Mouse (Mus musculus) intestine, embryonic 15.5 days (tissue): ENCODE measurements around the gene Ldhal6b. TPM values are rescaled to one million over a fixed set of nuclear protein-coding genes. Genes with fewer than 3 reads are reported as not detected.

ENCODE experiments used
- ATAC-seq: fragments of 200-750 bp; cut with Nextera tagmentation; 2 replicates; pipeline ENCODE4 v1.8.0; 2017; ENCODE audit warnings: moderate TSS enrichment, moderate library complexity
- H3K27ac ChIP-seq: fragments of 300-500 bp; sonication (generic); 2 replicates; pipeline ENCODE4 v1.5.1; 2015; ENCODE audit warnings: mild to moderate bottlenecking, inconsistent platforms
- H3K27me3 ChIP-seq: fragments of 300-500 bp; sonication (generic); replicated peaks from 2 replicates; pipeline ENCODE4 v1.6.1; 2015; ENCODE audit warnings: inconsistent platforms
- H3K36me3 ChIP-seq: fragments of 300-500 bp; sonication (generic); 2 replicates; pipeline ENCODE4 v1.6.1; 2015; ENCODE audit warnings: inconsistent platforms
- H3K4me1 ChIP-seq: fragments of 300-500 bp; sonication (generic); replicated peaks from 2 replicates; pipeline ENCODE4 v1.6.1; 2015; ENCODE audit warnings: inconsistent platforms
- H3K4me2 ChIP-seq: fragments of 300-500 bp; sonication (generic); replicated peaks from 2 replicates; pipeline ENCODE4 v1.6.1; 2015; ENCODE audit warnings: mild to moderate bottlenecking, inconsistent platforms
- H3K4me3 ChIP-seq: fragments of 300-500 bp; sonication (generic); replicated peaks from 2 replicates; pipeline ENCODE4 v1.5.1; 2015; ENCODE audit warnings: inconsistent platforms
- H3K9ac ChIP-seq: fragments of 300-500 bp; sonication (generic); 2 replicates; pipeline ENCODE4 v1.6.1; 2015; ENCODE audit warnings: inconsistent platforms
- H3K9me3 ChIP-seq: fragments of 300-500 bp; sonication (generic); 2 replicates; pipeline ENCODE4 v1.6.1; 2016; ENCODE audit warnings: inconsistent platforms
- WGBS: fragments of 180-500 bp; shearing (Covaris S2); methylation state at CpG from one replicate; pipeline ENCODE4 v1.1.7; 2015; 5-methylcytosine and 5-hydroxymethylcytosine counted together
- polyA plus RNA-seq: library from polyadenylated mRNA; unstranded; fragments of >200 nt; fragmentation: Nextera tagmentation; extraction: Ambion mirVana; gene quantifications from 2 replicates; pipeline ENCODE4 v1.2.1, GENCODE M21; 2015

Ldhal6b gene
- polyA plus RNA-seq, 1 experiment from 2014 or later = not detected

DNA sequence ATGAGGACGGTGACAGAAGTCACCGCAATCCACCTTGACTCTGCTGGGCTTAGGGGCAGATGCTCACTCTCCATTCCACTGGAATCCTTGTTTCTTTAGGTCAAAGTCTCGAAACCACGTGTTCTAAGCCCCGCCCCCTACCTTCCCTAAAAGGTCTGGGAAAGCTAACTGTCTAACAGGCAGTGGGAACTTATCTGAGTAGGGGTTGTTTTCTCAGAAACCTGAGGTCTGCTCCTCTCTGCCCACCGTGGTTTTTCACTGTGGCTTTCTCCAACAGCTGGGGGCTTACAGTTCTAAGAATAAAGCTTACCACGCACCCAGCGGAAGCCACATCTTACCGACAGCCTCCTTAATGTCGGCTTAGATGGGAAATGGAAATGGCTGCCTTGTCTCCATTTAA is 12.0 kb downstream of the Ldhal6b start:
- 41% methylated on average over 10 of the region's 10 CpGs for WGBS
- no peaks in the 10 kb centered on the region for H3K27me3 ChIP-seq
- no peak overlapping the region for H3K27ac ChIP-seq
- no peak overlapping the region for H3K4me3 ChIP-seq
- no peak for ATAC-seq
- H3K4me2 ChIP-seq = peak overlapping the region; percentile 28; the same call in 1 of the 2 replicates
- no peaks in the 10 kb centered on the region for H3K9me3 ChIP-seq
- peaks cover 10% of the 10 kb centered on the region; the same call in 1 of the 2 replicates for H3K4me1 ChIP-seq
- no peaks in the 10 kb centered on the region for H3K36me3 ChIP-seq
- H3K9ac ChIP-seq = no peak overlapping the region

DNA sequence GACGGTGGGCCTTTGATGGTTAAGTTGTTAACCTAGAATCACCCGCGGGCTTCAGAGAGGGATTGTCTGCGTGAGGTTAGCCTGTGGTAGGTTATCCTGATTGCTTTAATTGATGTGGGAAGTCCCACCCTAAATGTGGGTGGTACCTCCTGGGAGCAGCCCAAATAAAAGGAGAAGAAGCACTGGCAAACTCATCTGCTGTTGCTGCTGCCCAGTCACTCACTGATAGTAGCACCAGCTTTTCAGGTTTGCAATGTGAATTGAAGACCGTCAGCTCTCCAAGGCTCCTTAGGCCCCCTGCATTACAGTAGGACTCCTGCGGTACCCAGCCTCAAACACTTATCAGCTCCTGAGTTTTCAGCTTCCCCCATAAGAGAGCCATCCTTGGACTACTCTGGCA is 14.7 kb downstream of the Ldhal6b start:
- 86% methylated on average over 6 of the region's 6 CpGs for WGBS
- H3K9me3 ChIP-seq = no peaks in the 10 kb centered on the region
- H3K36me3 ChIP-seq = no peaks in the 10 kb centered on the region
- no peaks in the 10 kb centered on the region for H3K27me3 ChIP-seq
- H3K4me1 ChIP-seq = peaks cover 10% of the 10 kb centered on the region; the same call in 1 of the 2 replicates
- H3K4me3 ChIP-seq = no peak overlapping the region
- no peak overlapping the region for H3K27ac ChIP-seq
- H3K4me2 ChIP-seq = no peak overlapping the region
- no peak for ATAC-seq
- no peak overlapping the region for H3K9ac ChIP-seq

GRCm38 (mm10) chr17:5402624-5403023 is 15.9 kb downstream of the Ldhal6b start:
- Histone ChIP-seq H3K27me3 (no peaks in the 10 kb centered on the region), H3K4me1 (peaks cover 10% of the 10 kb centered on the region; the same call in 1 of the 2 replicates), H3K36me3 (no peaks in the 10 kb centered on the region), H3K9ac (no peak overlapping the region), H3K4me2 (peak overlapping the region; percentile 49), H3K27ac (no peak overlapping the region), H3K4me3 (no peak overlapping the region), H3K9me3 (no peaks in the 10 kb centered on the region)
- WGBS = 34% methylated on average over 8 of the region's 8 CpGs
- ATAC-seq = peak; percentile 84

GRCm38 (mm10) chr17:5402069-5402468 is 16.5 kb downstream of the Ldhal6b start:
- Histone ChIP-seq H3K9ac (no peak overlapping the region), H3K4me2 (peak overlapping the region; percentile 49), H3K27me3 (no peaks in the 10 kb centered on the region), H3K4me1 (peaks cover 13% of the 10 kb centered on the region; the same call in 1 of the 2 replicates), H3K4me3 (no peak overlapping the region), H3K9me3 (no peaks in the 10 kb centered on the region), H3K27ac (no peak overlapping the region), H3K36me3 (no peaks in the 10 kb centered on the region)
- peak; percentile 63 for ATAC-seq
- 9% methylated on average over 9 of the region's 9 CpGs for WGBS

DNA sequence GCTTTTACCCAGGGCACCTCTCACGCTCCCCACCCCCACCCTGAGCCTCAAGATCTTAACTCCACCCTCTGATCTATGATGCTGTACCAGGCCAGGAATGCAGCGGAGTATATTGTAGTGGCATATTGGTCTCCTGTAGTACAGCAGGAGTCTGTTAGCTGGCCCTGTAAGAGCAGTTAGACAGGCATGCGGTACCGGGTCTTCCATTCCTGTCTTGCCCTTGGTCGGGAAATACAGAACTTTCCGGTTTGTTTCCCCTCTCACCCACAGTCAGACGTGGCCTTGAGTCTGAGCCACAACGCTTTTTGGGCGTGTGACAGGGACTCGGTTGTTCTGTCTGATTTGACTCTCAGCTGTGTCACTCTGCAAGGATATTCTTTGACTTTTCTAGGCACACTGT is 17.3 kb downstream of the Ldhal6b start:
- peaks cover 9% of the 10 kb centered on the region; the same call in 1 of the 2 replicates for H3K4me1 ChIP-seq
- no peaks in the 10 kb centered on the region for H3K36me3 ChIP-seq
- H3K9me3 ChIP-seq = no peaks in the 10 kb centered on the region
- no peak overlapping the region for H3K4me2 ChIP-seq
- no peak overlapping the region for H3K27ac ChIP-seq
- WGBS = 89% methylated on average over 10 of the region's 10 CpGs
- H3K4me3 ChIP-seq = no peak overlapping the region
- no peaks in the 10 kb centered on the region for H3K27me3 ChIP-seq
- ATAC-seq = no peak
- H3K9ac ChIP-seq = no peak overlapping the region

DNA sequence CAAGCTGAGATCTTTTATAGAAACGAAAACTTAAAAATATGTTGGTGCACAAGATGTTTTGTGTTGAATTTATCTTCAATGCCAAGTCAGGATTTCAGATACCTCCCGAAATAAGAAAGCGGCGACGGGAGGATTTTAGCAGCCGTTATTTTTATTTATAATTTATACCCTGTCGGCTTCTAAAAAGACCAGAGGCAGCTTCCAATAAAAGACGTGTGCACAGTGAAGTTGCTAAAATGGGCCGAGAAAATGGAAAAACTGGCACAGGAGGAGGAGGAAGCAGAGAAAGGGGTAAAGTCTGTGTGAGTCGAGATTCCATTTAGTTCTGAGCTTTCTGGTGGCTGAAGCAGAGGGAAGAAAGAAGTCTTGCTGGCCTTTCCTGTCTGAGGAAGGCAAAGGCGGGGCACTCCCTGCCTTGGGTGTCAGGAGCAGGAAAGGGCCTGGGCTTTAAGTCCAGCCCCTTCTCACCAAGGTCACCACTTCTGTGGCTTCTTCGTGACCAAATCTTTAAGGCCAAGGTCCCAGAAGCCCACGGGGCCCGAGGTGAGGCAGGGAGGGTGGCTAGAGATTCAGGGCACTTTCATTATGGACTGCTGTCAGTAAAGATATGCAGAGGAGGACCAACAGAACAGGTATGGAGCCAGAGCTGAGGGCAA is 18.0 kb downstream of the Ldhal6b start:
- Histone ChIP-seq H3K4me3 (no peak overlapping the region), H3K27ac (no peak overlapping the region), H3K36me3 (no peaks in the 10 kb centered on the region), H3K9ac (no peak overlapping the region), H3K4me2 (no peak overlapping the region), H3K4me1 (peaks cover 9% of the 10 kb centered on the region; the same call in 1 of the 2 replicates), H3K9me3 (no peaks in the 10 kb centered on the region), H3K27me3 (no peaks in the 10 kb centered on the region)
- WGBS = 70% methylated on average over 14 of the region's 14 CpGs
- no peak for ATAC-seq

DNA sequence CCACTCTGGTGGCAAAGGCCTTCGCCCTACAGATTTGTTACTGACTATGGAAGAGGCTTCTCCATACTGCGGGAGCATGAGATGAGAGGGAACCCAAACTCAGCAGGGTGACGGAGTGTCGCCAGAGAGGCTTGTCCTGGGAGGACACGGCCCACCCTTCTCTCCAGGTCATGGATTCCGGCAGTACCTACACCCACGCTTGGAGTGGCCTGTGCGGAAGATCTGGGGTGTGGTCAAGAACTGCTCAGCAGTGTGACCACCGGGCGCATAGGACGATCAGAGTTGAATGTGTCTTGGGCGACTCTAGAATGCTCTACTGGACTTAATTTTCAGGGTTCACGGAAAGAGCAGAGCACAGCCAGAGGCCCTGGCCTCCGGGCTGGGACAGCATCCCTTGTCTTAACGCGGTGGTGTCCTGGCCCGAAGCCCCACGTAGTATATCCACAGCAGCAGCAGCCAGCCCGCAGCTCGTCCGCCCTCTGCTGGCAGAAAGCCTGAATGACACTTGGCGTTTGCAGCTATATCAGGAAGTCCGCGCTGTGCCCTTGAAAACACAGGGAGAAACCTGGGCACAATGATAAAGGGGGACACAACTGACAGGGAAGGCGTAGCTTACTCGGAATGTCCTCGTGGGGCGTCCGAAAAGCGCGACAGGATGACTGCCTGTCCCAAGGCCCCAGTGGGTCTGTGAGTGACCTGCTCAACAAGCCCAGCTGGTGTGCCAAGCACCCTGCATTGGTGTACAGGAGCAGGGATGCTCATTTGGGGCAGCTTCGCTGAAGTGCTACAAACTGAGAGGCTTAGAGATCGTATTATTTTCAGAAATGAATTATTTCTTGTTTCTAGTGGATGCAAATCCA is 21.2 kb downstream of the Ldhal6b start:
- Histone ChIP-seq H3K36me3 (no peaks in the 10 kb centered on the region), H3K9me3 (no peaks in the 10 kb centered on the region)

GRCm38 (mm10) chr17:5396213-5396612 is 22.4 kb downstream of the Ldhal6b start:
- ATAC-seq = no peak
- 84% methylated on average over 5 of the region's 5 CpGs for WGBS
- H3K4me2 ChIP-seq = no peak overlapping the region
- no peak overlapping the region for H3K27ac ChIP-seq
- H3K4me3 ChIP-seq = no peak overlapping the region
- H3K27me3 ChIP-seq = no peaks in the 10 kb centered on the region
- peaks cover 3% of the 10 kb centered on the region; the same call in 1 of the 2 replicates for H3K4me1 ChIP-seq
- no peaks in the 10 kb centered on the region for H3K9me3 ChIP-seq
- no peaks in the 10 kb centered on the region for H3K36me3 ChIP-seq
- no peak overlapping the region for H3K9ac ChIP-seq

More for the DNA sequence above, 21.2 kb downstream of the Ldhal6b start:
- no peak overlapping the region for H3K27ac ChIP-seq
- 30% methylated on average over 33 of the region's 33 CpGs for WGBS
- no peaks in the 10 kb centered on the region for H3K27me3 ChIP-seq
- H3K9ac ChIP-seq = no peak overlapping the region
- peak overlapping the region; percentile 41; the same call in 1 of the 2 replicates for H3K4me2 ChIP-seq
- peaks cover 6% of the 10 kb centered on the region; the same call in 1 of the 2 replicates for H3K4me1 ChIP-seq
- ATAC-seq = peak; percentile 86
- no peak overlapping the region for H3K4me3 ChIP-seq

DNA sequence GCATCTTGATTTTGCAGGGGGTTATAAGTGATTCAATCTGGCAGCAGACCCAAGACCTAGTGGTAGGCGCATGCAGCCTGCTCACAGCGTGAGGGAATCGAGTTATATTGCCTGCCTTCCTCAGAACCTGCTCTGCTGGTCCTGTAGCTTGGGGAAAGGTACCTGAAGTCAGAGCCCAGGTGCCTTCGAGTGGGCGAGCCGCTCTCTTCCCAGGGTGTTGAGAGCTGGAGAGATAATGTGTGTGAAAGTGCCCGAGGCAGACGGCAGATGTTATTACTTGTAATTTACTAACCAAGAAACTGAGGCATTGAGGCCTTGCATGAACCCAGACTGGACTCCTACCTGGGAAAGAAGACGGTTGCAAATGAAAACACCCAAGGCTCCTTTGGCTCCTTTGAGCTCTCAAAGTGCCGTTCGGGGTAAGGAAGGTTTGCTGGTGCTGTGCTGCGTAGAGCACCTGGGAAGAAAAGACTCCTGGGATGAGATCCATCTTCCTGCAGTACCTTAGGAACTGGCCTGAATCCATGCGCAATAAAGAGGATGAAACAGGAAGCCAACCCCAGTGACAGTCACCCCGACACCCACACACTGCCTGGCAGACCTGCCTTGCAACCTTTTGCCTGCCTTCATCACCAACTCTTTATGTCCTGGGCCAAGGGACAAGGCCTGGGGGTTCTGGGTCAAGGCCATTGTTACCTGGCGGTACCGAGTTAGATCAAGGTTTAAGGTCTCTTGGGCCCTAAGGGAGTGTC is 22.9 kb downstream of the Ldhal6b start:
- no peak overlapping the region for H3K9ac ChIP-seq
- H3K4me1 ChIP-seq = peaks cover 3% of the 10 kb centered on the region; the same call in 1 of the 2 replicates
- no peak overlapping the region for H3K27ac ChIP-seq
- 80% methylated on average over 16 of the region's 16 CpGs for WGBS
- no peak for ATAC-seq
- H3K27me3 ChIP-seq = no peaks in the 10 kb centered on the region
- H3K9me3 ChIP-seq = no peaks in the 10 kb centered on the region
- H3K4me3 ChIP-seq = no peak overlapping the region
- no peaks in the 10 kb centered on the region for H3K36me3 ChIP-seq
- no peak overlapping the region for H3K4me2 ChIP-seq

- WGBS = 73% methylated on average over 10 of the region's 10 CpGs
- Histone ChIP-seq H3K4me2 (no peak overlapping the region), H3K9ac (no peak overlapping the region)
Measured at GRCm38 (mm10) chr17:5390682-5391081, 27.9 kb downstream of the Ldhal6b start.

DNA sequence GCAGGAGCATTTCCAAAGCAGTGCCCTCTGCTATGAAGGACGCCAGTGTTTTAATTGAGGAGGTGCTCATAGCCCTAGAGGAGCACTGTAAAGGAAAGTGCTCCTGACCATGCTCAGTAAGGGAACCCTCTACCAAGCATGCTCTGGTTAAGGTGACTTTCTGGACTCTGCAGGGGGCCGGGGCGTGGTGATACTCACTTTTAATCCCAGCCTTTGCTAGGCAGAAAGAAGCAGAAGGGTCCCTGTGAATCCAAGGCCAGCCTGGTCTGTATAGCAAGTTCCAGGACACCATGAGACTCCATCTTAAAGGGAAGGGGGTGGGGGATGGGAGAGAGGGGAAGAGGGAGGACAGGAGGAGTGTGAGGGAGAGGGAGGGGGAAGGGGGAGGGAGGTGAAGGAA is 30.2 kb downstream of the Ldhal6b start:
- no peak overlapping the region for H3K27ac ChIP-seq

More at GRCm38 (mm10) chr17:5390682-5391081, 27.9 kb downstream of the Ldhal6b start:
- ATAC-seq = no peak
- Histone ChIP-seq H3K27me3 (no peaks in the 10 kb centered on the region), H3K4me1 (no peaks in the 10 kb centered on the region), H3K4me3 (no peak overlapping the region), H3K27ac (no peak overlapping the region), H3K36me3 (no peaks in the 10 kb centered on the region), H3K9me3 (no peaks in the 10 kb centered on the region)

More for the DNA sequence above, 30.2 kb downstream of the Ldhal6b start:
- H3K36me3 ChIP-seq = no peaks in the 10 kb centered on the region
- ATAC-seq = no peak
- no peak overlapping the region for H3K4me3 ChIP-seq
- no peaks in the 10 kb centered on the region for H3K4me1 ChIP-seq
- no peaks in the 10 kb centered on the region for H3K9me3 ChIP-seq
- no peak overlapping the region for H3K9ac ChIP-seq
- no peak overlapping the region for H3K4me2 ChIP-seq
- WGBS = 75% methylated on average over 3 of the region's 3 CpGs
- no peaks in the 10 kb centered on the region for H3K27me3 ChIP-seq
